Mouse (Mus musculus) v-Abl transformed pro-B cells (cell line): ENCODE results near the gene Magee1.
"Not testable (repeated sequence)": the region's sequence is repeated elsewhere in the genome, so short reads cannot be mapped to it uniquely, and the experiment has no call there.

Experiments
- in situ Hi-C, 2 experiments: fragments of 400-800 bp; cut with MboI; formaldehyde crosslinking; loops; one replicate each; pipeline ENCODE4 v1.15.1; 2025; ENCODE audit not compliant: unreplicated experiment in 2 of 2

The Magee1 gene

DNA sequence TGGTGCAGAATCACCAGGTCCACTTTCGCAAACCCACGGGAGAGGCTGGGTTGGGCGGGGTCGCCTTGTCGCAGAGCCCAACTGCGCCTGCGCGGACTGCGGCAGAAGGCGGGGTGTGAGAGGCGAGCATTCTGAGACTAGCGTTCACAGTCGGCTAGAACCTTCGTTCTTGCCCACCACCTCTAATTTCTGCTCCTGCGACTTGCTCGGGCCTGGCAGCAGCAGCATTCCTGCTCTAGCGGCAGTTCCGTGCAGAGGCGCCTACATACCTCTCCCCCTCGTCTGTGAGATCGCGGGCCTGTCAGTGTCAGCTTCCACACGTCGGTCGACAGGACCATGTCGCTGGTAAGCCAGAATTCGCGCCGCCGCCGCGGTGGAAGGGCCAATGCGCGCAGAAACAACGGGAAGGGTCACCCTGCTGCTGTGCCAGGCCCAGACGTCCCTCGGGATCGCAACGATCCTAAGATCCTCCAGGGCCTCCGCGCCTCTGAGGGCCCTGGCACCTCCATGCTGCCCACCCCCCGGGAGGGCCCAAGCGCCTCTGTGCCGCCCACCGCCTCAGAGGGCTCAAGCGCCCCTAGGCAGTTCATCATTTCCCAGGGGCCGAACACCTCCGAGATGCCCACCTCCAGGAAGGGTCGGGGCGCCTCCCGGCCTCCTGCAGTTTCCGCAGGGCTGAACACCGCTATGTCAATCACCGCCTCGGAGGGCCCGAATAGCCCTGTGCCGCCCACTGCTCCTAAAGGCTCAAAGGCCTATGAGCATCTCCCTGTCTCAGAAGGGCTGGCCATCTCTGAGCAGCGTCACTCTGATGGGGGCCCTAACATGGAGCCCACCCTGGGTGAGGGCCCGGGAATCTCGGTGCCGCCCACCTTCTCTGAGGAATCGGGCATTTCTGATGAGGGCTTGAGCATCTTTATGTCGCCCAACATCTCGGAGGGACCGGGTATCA, at the start of gene Magee1:
Gene Magee1, plus strand, starts transcription at position 104 of the 952 bp plus-strand sequence.
- in situ Hi-C loops: no loop called here

DNA sequence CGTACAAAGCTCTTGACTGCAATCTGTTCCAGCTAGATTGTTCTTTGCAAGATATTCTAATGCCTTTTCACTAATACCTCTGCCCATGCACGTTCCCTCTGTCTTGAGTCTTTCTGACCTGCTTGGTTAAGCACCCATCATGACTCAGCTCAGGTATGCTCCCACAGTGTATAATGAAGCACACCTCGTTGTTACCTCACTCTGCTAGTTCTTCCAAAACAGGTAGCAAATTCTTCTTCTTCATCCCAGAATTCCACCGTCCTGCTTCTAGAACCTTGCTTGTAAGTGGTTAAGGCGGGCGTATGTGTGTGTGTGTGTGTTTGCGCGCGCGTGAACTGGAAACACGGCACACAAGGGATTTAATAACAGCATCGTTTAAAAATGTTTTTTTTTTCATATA, 41.0 kb upstream of the Magee1 start:
- in situ Hi-C loops: no loop called here

DNA sequence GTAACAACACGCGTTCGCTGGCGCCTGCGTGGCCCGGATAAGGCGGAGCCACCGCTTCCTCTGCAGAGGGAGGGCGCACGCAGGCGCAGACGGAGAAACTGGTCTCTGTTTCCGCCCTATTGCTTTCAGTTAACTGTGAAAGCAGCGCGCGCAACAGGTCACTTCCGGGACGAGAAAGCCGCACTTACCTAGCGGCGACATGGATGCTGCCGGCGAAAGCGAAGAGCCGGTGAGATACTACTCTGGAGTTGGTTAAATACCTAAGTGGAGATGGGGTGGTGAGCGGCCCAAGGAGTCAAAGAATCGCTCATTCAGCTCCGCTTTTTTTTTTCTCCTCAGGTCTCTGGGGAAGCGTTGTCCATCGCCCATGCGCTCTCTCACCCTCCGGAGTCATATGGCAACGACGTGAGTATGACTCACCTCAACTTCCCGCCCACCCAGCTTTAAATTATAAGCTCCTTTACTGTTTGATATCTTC, 40.5 kb upstream of the Magee1 start, which contains the start of gene Pbdc1:
Gene Pbdc1, plus strand, starts transcription at position 142 of the 478 bp plus-strand sequence.
- in situ Hi-C loops: no loop called here

DNA sequence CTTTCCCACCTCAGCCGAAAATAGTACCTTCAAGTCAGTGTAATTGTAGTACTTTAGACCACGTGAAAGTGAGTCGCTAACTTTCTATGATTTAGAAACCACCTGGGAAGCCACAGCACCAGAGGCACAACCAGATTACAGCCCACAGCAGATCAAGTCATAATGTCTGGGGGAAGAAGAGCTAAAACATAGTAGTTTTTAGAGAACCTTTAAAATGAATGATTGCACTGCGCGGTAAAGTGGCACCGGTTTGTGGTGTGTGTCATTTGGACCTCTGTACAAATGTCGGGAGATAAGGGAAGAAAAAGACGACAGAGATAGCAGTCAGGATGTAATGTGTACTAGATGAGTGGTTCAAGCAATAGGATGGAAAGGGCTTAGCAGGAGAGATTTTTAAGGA, 40.1 kb upstream of the Magee1 start:
- in situ Hi-C loops: no loop called here

DNA sequence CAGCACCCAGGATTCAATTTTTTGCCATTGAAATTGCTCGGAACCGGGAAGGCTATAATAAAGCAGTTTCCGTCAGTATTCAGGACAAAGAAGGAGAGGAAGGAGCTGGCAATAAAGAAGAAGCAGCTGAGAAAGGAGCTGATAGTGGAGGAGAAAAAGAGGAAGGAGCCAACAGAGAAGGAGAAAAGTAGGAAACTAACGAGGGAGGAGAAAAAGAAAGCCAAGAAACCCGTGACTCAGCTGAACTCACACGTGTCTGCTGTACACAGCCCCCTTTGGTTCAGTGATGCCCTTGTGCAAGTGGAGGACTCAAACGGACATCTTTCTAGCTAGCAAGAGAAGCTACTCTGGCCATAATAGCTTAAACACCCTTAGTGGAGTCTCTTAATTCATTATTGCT, 37.2 kb upstream of the Magee1 start:
- in situ Hi-C loops: not testable (repeated sequence)

DNA sequence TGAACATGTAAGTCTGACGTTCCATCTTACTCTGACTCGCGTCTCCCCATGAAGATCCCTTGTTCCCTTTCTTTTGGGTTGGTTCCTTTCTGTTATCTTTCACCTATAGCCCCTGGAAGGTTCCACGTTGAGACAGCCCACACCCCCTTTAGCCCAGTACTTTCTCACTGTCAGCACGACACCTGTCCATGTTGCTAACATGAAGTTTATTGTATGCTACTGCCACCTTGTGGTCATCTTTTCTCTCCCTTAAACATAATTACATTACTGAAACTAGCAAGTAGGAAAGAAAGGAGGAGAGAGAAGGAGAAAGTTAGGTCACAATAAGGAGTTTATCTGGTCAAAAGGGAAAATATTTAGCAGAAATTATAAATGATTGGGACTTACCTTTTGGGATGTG, 16.0 kb upstream of the Magee1 start:
- in situ Hi-C loops: loop anchor here in 1 of 2 experiments (10.0 kb wide), 3 partner anchors 989 to 1629 kb away; no protein-coding TSS in a partner anchor

DNA sequence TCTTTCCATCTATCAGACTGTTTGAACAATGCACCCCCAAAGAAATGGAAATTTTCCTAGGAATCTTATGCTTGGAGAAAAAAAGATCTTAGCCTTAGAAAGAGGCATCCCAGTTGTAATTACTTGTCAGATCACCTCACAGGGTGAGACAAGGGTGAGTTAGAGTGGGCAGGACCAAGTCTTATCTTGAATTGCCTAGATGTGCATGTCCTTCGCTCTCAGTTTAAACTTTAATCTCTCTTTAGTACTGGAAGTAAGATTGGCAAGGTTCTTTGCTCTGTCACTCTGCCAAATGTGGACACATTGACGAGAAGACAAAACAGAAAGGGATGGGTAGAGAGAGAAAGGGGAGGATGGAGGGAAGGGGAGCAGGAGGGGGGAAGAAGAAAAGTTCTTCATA, 5.2 kb upstream of the Magee1 start:
- in situ Hi-C loops: no loop called here

DNA sequence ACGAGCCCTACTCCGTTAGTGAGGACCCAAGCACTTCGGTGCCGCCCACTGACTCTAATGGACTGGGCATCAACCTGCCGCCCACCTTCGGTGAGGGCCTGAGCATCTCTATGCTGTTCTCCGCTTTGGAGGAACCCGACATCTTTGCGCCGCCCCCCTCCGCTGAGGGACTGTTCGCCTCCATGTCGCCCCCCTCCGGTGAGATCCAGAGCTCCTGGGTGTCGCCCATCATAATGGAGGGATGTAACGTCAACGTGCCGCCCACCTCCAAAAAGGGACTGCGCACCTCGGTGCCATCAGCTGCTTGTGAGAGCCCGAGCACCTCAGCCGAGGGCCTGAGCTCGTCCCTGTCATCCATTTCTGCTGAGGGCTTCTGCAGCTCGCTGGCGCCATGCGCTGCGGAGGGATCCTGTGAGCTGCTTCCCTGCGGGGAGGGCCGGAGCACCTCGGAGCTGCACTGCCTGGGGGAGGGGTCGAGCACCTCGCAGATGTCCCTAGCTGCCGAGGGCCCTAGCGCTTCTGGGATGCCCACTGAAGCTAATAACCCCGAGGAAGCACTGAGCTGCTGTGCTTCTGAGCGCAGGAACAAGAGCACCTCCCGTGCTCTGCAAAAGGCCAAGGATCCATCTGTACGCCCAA, 1.2 kb downstream of the Magee1 start:
- in situ Hi-C loops: no loop called here

DNA sequence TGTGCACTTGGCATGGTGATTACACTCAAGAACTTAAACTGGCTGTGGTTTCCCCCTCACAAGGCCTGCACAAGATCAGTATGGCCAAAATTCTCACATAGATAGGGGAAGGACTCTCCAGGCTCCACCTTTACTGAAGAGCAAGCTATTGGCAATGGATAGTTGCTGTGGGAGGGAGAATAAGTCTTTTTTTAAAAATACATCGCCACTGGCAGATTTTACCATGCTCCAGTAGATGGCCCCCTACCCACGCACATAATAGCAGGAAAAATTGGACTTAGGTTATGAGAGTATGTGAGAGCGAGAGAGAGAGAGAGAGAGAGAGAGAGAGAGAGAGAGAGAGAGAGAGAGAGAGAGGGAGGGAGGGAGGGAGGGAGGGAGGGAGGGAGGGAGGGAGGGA, 4.7 kb downstream of the Magee1 start:
- in situ Hi-C loops: no loop called here

DNA sequence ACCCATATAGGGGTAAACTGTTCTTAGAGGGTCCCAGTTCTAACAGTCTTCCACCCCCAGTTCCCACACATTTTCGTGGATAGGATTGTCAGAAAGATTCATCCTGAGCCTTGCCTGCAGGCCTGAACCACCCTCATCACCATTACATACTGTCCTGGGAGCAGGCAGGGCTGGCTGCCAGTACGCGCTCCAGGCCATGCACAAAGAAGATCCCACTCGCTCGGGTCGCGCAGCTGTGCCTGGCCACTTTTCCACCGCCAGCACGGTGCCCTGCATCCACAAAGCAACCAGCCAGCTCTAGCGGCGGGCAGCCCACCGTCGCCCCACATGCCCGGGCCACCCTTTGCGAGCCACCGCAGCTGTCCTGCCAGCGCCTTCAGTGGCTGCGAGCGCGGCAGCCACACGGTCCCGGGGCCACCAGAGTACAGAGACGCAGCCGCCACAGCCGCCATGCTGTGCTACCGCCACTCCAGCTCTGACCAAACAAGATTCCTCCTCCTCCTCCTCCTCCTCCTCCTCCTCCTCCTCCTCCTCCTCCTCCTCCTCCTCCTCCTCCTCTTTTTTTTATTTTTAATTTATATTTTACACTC, 31.8 kb downstream of the Magee1 start:
- in situ Hi-C loops: loop anchor here in 1 of 2 experiments (25.0 kb wide), 2 partner anchors 635 to 710 kb away; no protein-coding TSS in a partner anchor

DNA sequence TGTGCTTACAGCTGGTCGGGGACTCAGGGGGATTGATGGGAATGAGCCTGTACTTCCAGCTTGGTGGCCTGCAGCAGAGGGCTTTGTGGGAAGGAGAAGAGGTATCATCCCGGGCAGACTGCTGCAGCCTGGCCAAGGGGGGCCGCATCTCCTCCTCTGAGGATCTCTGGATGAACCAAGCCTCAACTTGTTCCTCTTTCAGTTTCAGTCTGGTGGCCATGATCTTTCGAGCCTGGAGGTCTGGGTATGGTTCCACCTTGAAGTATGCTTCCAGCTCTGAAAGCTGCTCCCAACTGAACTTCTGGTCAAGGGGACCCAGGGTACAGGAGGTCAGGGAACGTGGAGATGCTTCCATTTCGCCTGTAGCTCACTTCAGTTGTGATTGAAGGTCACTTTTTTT, 44.8 kb downstream of the Magee1 start:
- in situ Hi-C loops: loop anchor here in 1 of 2 experiments (5.0 to 25.0 kb wide), 3 partner anchors 622 to 1002 kb away; no protein-coding TSS in a partner anchor

DNA sequence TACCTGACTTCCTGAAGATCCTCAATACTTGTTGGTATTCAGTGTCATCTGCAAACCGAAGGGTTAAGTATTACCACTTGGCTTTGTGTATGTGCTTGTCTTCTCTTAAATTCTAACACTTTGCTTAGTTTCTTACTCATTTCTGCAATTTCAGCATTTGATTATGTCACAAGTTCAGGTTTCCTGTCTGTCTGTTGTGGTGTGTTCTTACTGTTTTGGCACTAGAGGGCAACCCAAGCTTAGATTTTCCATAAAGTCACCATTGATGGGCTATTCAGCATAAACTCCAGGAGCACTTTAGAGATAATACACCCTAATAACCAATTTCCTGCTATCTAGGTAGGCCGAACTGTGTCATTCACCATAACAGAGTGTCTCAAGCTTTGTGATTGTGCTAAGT, 47.0 kb downstream of the Magee1 start:
- in situ Hi-C loops: loop anchor here in 1 of 2 experiments (5.0 to 25.0 kb wide), 3 partner anchors 620 to 1000 kb away; no protein-coding TSS in a partner anchor
